Mouse (Mus musculus) E14TG2a.4 (cell line): ENCODE measurements around the gene Hacd2.

Source experiments
- H3K27me3 ChIP-seq: 2 replicates; pipeline ENCODE4 v1.6.1; 2014; ENCODE audit warnings: low read length, control low read depth; ENCODE audit not compliant: insufficient read depth
- H3K36me3 ChIP-seq: 2 replicates; pipeline ENCODE4 v1.6.1; 2014; ENCODE audit warnings: low read length, control low read depth; ENCODE audit not compliant: insufficient read depth
- H3K4me1 ChIP-seq: replicated peaks from 2 replicates; pipeline ENCODE4 v1.6.1; 2014; ENCODE audit warnings: low read depth, low read length, control low read depth
- H3K4me3 ChIP-seq: replicated peaks from 2 replicates; pipeline ENCODE4 v1.5.1; 2014; ENCODE audit warnings: mild to moderate bottlenecking, low read length
- H3K9me3 ChIP-seq: 2 replicates; pipeline ENCODE4 v1.6.1; 2014; ENCODE audit warnings: low read length, control low read depth
- CTCF ChIP-seq: conservative IDR thresholded peaks from 2 replicates; pipeline ENCODE4 v1.5.1; 2014; ENCODE audit warnings: low read length
- NANOG ChIP-seq: IDR thresholded peaks from 2 replicates; pipeline ENCODE4 v1.6.1; 2014; ENCODE audit warnings: borderline replicate concordance, low read length, mixed read lengths
- POU5F1 ChIP-seq: IDR thresholded peaks from 2 replicates; pipeline ENCODE4 v1.6.1; 2014; ENCODE audit warnings: low read length, borderline replicate concordance

Hacd2 gene

GRCm38 (mm10) chr16:35034971-35035370, 12.7 kb downstream of the Hacd2 start:
- no peaks in the 10 kb centered on the region for H3K9me3 ChIP-seq
- no peak for TF ChIP-seq CTCF
- no peak for TF ChIP-seq NANOG
- TF ChIP-seq POU5F1: no peak
- no peaks in the 10 kb centered on the region for H3K27me3 ChIP-seq
- peaks cover 84% of the 10 kb centered on the region for H3K4me1 ChIP-seq
- no peak overlapping the region for H3K4me3 ChIP-seq
- peaks cover 87% of the 10 kb centered on the region for H3K36me3 ChIP-seq

- TF ChIP-seq POU5F1: no peak
- peak overlapping the region; percentile 23; the same call in 1 of the 2 replicates for H3K4me3 ChIP-seq
- H3K27me3 ChIP-seq: no peaks in the 10 kb centered on the region
- H3K4me1 ChIP-seq: peaks cover 95% of the 10 kb centered on the region
- peaks cover 88% of the 10 kb centered on the region for H3K36me3 ChIP-seq
- no peaks in the 10 kb centered on the region for H3K9me3 ChIP-seq
Observed at GRCm38 (mm10) chr16:35036754-35037153, 14.5 kb downstream of the Hacd2 start.

- peaks cover 90% of the 10 kb centered on the region for H3K36me3 ChIP-seq
- H3K4me3 ChIP-seq: peak overlapping the region; percentile 43
- peaks cover 95% of the 10 kb centered on the region for H3K4me1 ChIP-seq
Observed at GRCm38 (mm10) chr16:35038343-35039057, 16.3 kb downstream of the Hacd2 start.

GRCm38 (mm10) chr16:35040154-35040553, 17.9 kb downstream of the Hacd2 start:
- H3K36me3 ChIP-seq: peaks cover 85% of the 10 kb centered on the region
- no peak overlapping the region for H3K4me3 ChIP-seq
- H3K9me3 ChIP-seq: no peaks in the 10 kb centered on the region
- peaks cover 87% of the 10 kb centered on the region for H3K4me1 ChIP-seq
- no peaks in the 10 kb centered on the region for H3K27me3 ChIP-seq
- TF ChIP-seq POU5F1 (no peak), CTCF (no peak), NANOG (no peak)

More at GRCm38 (mm10) chr16:35038343-35039057, 16.3 kb downstream of the Hacd2 start:
- Histone ChIP-seq H3K27me3 (no peaks in the 10 kb centered on the region), H3K9me3 (no peaks in the 10 kb centered on the region)
- TF ChIP-seq POU5F1 (0 out of 2 replicates have a peak, but pooled peaks have one; percentile 13), CTCF (no peak), NANOG (no peak)

- Histone ChIP-seq H3K4me1 (peaks cover 82% of the 10 kb centered on the region), H3K9me3 (no peaks in the 10 kb centered on the region), H3K4me3 (no peak overlapping the region), H3K27me3 (no peaks in the 10 kb centered on the region), H3K36me3 (peaks cover 83% of the 10 kb centered on the region)
- TF ChIP-seq CTCF (no peak), POU5F1 (no peak), NANOG (no peak)
Observed at GRCm38 (mm10) chr16:35041001-35041400, 18.8 kb downstream of the Hacd2 start.

GRCm38 (mm10) chr16:35046081-35046775, 24.0 kb downstream of the Hacd2 start:
- peaks cover 88% of the 10 kb centered on the region for H3K36me3 ChIP-seq
- TF ChIP-seq CTCF (no peak), POU5F1 (no peak), NANOG (no peak)
- peaks cover 67% of the 10 kb centered on the region for H3K4me1 ChIP-seq
- no peaks in the 10 kb centered on the region for H3K27me3 ChIP-seq
- no peak overlapping the region for H3K4me3 ChIP-seq
- H3K9me3 ChIP-seq: no peaks in the 10 kb centered on the region

- TF ChIP-seq NANOG: no peak
- no peak for TF ChIP-seq CTCF
- no peak for TF ChIP-seq POU5F1
- Histone ChIP-seq H3K4me1 (peaks cover 58% of the 10 kb centered on the region), H3K27me3 (no peaks in the 10 kb centered on the region), H3K9me3 (no peaks in the 10 kb centered on the region), H3K4me3 (no peak overlapping the region), H3K36me3 (peaks cover 87% of the 10 kb centered on the region)
Observed at GRCm38 (mm10) chr16:35047272-35047969, 25.2 kb downstream of the Hacd2 start.

- Histone ChIP-seq H3K27me3 (no peaks in the 10 kb centered on the region), H3K4me1 (peaks cover 45% of the 10 kb centered on the region), H3K36me3 (peaks cover 82% of the 10 kb centered on the region), H3K4me3 (no peak overlapping the region), H3K9me3 (no peaks in the 10 kb centered on the region)
- no peak for TF ChIP-seq CTCF
- no peak for TF ChIP-seq NANOG
- no peak for TF ChIP-seq POU5F1
Observed at GRCm38 (mm10) chr16:35051066-35051465, 28.8 kb downstream of the Hacd2 start.

GRCm38 (mm10) chr16:35052191-35052590, 30.0 kb downstream of the Hacd2 start:
- TF ChIP-seq CTCF (no peak), POU5F1 (no peak), NANOG (no peak)
- H3K36me3 ChIP-seq: peaks cover 74% of the 10 kb centered on the region
- peaks cover 37% of the 10 kb centered on the region for H3K4me1 ChIP-seq
- H3K9me3 ChIP-seq: no peaks in the 10 kb centered on the region
- H3K27me3 ChIP-seq: no peaks in the 10 kb centered on the region
- no peak overlapping the region for H3K4me3 ChIP-seq
